Mouse (Mus musculus) megakaryocyte, embryonic 14.5 days (primary cell): ENCODE data around the gene Gtf2h5.

Experiments
- FLI1 ChIP-seq: IDR thresholded peaks from 2 replicates; pipeline ENCODE4 v1.6.1; 2012; ENCODE audit warnings: low read length, inconsistent platforms, mixed read lengths
- GATA1 ChIP-seq: IDR thresholded peaks from 3 replicates; pipeline ENCODE4 v1.6.1; 2012; ENCODE audit warnings: mixed read lengths, low read length, inconsistent platforms, borderline replicate concordance

GRCm38 (mm10) chr17:6129361-6129760 is 49.8 kb downstream of the Gtf2h5 start:
- TF ChIP-seq GATA1 (no peak), FLI1 (no peak)
